Mouse (Mus musculus): ENCODE data around the gene Cdh4. TPM values are rescaled to one million over a fixed set of nuclear protein-coding genes. Genes with fewer than 3 reads are reported as not detected.

Gene Cdh4
- polyA plus RNA-seq, 1 experiment from 2014 or later = 2.6 TPM

- no peak overlapping the region for H3K4me3 ChIP-seq (replicated peaks)
- no peaks in the 10 kb centered on the region for H3K27me3 ChIP-seq (replicated peaks)
- ATAC-seq = no peak
- H3K27ac ChIP-seq = no peak overlapping the region
- H3K4me2 ChIP-seq (replicated peaks) = no peak overlapping the region
- H3K9me3 ChIP-seq = no peaks in the 10 kb centered on the region
- 78% methylated on average over 7 of the region's 7 CpGs for WGBS
- no peaks in the 10 kb centered on the region for H3K36me3 ChIP-seq
- no peaks in the 10 kb centered on the region for H3K4me1 ChIP-seq (replicated peaks)
- H3K9ac ChIP-seq = no peak overlapping the region
These were observed 84.7 kb downstream of the Cdh4 start for GRCm38 (mm10) chr2:179526976-179527375.

DNA sequence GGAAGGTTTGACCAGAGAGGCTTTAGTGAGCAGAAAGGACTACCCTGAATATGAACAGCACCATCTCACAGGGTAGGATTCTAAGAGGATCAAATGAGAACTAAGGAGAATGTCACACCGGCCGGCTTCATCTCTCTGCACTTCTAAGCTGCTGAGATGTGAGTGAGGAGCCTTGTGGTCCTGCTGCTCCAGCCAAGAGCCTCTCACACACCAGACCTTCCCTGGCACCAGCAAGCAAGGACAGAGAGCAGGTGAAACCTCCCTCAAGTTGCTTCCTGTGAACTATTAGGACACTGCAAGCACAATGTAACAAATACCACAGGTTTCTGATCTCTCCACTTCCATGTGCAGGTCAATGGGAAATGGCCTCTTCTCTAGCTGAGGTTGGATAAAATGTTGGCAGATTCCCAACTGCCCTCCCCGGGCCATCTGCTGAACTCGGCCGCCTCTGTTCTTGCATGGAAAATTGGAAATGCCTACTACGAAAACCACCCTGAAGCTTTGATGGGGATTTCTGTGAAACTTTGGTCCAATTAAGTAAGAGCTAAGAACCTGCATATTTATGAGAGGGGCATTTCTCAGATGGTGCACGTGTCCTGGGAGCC lies 88.3 kb downstream of the Cdh4 start:
- no peak for ATAC-seq
- Histone ChIP-seq H3K4me3 (replicated peaks) (no peak overlapping the region), H3K27me3 (replicated peaks) (no peaks in the 10 kb centered on the region), H3K9ac (no peak overlapping the region), H3K4me1 (replicated peaks) (no peaks in the 10 kb centered on the region), H3K4me2 (replicated peaks) (no peak overlapping the region), H3K9me3 (no peaks in the 10 kb centered on the region), H3K27ac (no peak overlapping the region), H3K36me3 (no peaks in the 10 kb centered on the region)
- WGBS = 67% methylated on average over 7 of the region's 7 CpGs

DNA sequence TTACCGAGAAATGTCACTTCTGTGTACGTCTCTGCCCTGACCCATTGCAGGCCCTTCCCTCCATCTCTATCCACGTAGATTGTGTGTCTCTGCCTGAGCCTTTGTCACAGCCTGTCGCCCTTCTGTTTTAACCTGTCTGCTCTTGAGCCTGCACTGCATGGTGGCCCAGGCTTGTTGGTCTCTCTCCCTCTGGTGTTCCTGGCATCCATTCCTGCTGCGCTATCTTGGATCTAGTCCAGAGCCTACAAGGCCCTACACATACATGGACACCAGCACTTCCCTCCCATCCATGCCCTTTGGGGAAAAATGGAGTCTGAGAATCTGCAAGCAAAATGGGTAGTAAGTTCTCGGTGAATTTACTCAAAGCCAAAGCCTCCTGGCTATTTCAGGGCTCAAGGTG lies 91.0 kb downstream of the Cdh4 start:
- no peaks in the 10 kb centered on the region for H3K36me3 ChIP-seq
- WGBS = 82% methylated on average over 6 of the region's 6 CpGs

GRCm38 (mm10) chr2:179533881-179534280 lies 91.7 kb downstream of the Cdh4 start:
- WGBS = 74% methylated on average over 2 of the region's 2 CpGs
- Histone ChIP-seq H3K4me3 (replicated peaks) (no peak overlapping the region), H3K27ac (no peak overlapping the region), H3K36me3 (no peaks in the 10 kb centered on the region), H3K9ac (no peak overlapping the region), H3K4me2 (replicated peaks) (no peak overlapping the region), H3K9me3 (no peaks in the 10 kb centered on the region), H3K27me3 (replicated peaks) (no peaks in the 10 kb centered on the region), H3K4me1 (replicated peaks) (no peaks in the 10 kb centered on the region)
- ATAC-seq = no peak

More for the DNA sequence above, 91.0 kb downstream of the Cdh4 start:
- ATAC-seq = no peak
- no peaks in the 10 kb centered on the region for H3K4me1 ChIP-seq (replicated peaks)
- H3K4me3 ChIP-seq (replicated peaks) = no peak overlapping the region
- H3K27me3 ChIP-seq (replicated peaks) = no peaks in the 10 kb centered on the region
- H3K9ac ChIP-seq = no peak overlapping the region
- no peaks in the 10 kb centered on the region for H3K9me3 ChIP-seq
- no peak overlapping the region for H3K4me2 ChIP-seq (replicated peaks)
- no peak overlapping the region for H3K27ac ChIP-seq

DNA sequence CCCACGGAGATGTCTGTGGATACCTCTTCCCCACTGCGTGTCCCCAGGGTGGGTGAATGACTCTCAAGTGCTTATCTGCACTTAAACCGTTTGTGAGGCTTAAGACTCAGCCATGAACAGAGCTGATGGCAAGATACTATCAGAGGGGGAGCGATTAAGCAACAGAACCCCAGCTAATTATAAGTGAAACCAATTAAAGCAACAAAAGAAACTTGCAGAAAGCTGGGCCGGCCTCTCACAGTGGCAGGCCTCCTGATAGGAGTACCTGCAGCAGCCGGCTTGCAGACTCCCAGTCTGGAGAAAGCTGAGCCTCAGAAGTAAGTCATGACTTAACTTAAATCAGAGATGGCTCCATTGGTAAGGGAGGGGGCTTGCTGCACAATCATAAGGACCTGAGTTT lies 93.0 kb downstream of the Cdh4 start:
- no peak overlapping the region for H3K27ac ChIP-seq
- H3K4me2 ChIP-seq (replicated peaks) = no peak overlapping the region
- 30% methylated on average over 6 of the region's 6 CpGs for WGBS
- no peaks in the 10 kb centered on the region for H3K36me3 ChIP-seq
- H3K9ac ChIP-seq = no peak overlapping the region
- no peak overlapping the region for H3K4me3 ChIP-seq (replicated peaks)
- ATAC-seq = no peak
- no peaks in the 10 kb centered on the region for H3K9me3 ChIP-seq
- no peaks in the 10 kb centered on the region for H3K27me3 ChIP-seq (replicated peaks)
- H3K4me1 ChIP-seq (replicated peaks) = no peaks in the 10 kb centered on the region

DNA sequence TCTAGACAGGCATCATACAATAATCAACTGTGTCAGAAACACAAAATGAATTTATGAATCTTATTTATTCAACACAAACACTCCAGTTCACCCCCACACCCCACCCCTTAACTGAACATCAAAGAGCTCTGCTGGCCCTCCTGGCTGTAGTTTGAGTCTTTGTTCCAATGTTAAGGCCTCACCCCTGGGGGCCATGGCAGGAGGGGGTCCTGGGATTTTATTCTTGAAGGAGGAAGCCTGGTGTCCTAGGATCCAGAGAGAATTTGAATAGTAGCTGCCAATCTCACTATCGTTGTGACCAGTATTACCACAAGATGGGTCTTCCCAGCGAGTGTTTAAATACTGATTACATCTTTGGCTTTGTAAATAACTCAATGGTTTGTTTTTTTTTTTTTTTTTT lies 94.5 kb downstream of the Cdh4 start:
- Histone ChIP-seq H3K4me3 (replicated peaks) (no peak overlapping the region), H3K9ac (no peak overlapping the region), H3K36me3 (no peaks in the 10 kb centered on the region), H3K4me1 (replicated peaks) (no peaks in the 10 kb centered on the region), H3K27ac (no peak overlapping the region), H3K27me3 (replicated peaks) (no peaks in the 10 kb centered on the region), H3K9me3 (no peaks in the 10 kb centered on the region), H3K4me2 (replicated peaks) (no peak overlapping the region)
- 33% methylated on average over 2 of the region's 2 CpGs for WGBS
- no peak for ATAC-seq

DNA sequence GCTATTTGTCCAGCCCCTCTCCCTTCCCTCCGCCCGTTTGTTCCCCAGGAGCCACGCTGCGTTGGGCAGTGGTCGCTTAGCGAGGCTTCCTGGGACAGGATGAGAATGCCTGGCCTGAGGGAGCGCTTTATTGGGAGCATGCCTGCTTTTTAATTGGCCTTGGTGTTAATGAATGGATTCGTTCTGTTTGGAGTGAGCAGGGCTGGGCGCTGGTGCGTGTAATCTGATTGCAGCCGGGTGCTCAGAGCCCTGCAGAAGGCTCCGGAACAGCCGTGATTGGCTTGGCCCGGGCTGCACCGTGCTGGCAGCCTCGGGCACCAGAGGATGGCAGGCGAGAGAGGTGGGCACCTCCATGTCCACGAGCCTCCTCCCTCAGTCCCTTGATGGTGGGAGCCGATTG lies 95.2 kb downstream of the Cdh4 start:
- H3K36me3 ChIP-seq = no peaks in the 10 kb centered on the region
- no peak overlapping the region for H3K4me3 ChIP-seq (replicated peaks)
- H3K4me1 ChIP-seq (replicated peaks) = no peaks in the 10 kb centered on the region
- H3K9ac ChIP-seq = no peak overlapping the region
- H3K27me3 ChIP-seq (replicated peaks) = no peaks in the 10 kb centered on the region
- H3K27ac ChIP-seq = no peak overlapping the region
- H3K4me2 ChIP-seq (replicated peaks) = no peak overlapping the region
- ATAC-seq = 0 out of 2 replicates have a peak, but pooled peaks have one; percentile 36
- WGBS = 13% methylated on average over 19 of the region's 19 CpGs
- H3K9me3 ChIP-seq = no peaks in the 10 kb centered on the region

- Histone ChIP-seq H3K4me2 (replicated peaks) (no peak overlapping the region), H3K4me1 (replicated peaks) (no peaks in the 10 kb centered on the region), H3K27ac (no peak overlapping the region), H3K36me3 (no peaks in the 10 kb centered on the region), H3K9me3 (no peaks in the 10 kb centered on the region), H3K4me3 (replicated peaks) (no peak overlapping the region), H3K9ac (no peak overlapping the region), H3K27me3 (replicated peaks) (no peaks in the 10 kb centered on the region)
- WGBS = 48% methylated on average over 3 of the region's 3 CpGs
- ATAC-seq = 0 out of 2 replicates have a peak, but pooled peaks have one; percentile 8
These were observed 95.7 kb downstream of the Cdh4 start for GRCm38 (mm10) chr2:179537800-179538450.

DNA sequence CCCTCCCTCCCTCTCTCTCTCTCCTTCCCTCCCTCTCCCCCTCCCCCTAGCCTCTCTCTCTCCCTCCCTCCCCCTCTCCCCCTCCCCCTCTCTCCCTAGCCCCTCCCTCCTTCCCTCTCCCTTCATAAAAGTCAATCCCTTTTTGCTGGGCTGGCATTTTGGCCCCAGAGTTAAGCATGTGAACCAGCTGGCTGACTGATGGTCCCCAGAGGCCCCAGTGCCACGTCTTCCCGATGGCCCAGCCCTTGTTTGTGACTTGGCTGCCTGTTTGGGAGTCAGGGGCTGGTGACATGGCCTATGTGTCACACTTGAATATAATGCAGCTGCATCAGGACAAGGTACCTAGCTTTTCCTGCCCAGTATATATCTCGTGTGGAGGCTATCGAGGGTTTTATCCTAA lies 96.3 kb downstream of the Cdh4 start:
- H3K4me2 ChIP-seq (replicated peaks) = no peak overlapping the region
- no peak overlapping the region for H3K4me3 ChIP-seq (replicated peaks)
- no peaks in the 10 kb centered on the region for H3K9me3 ChIP-seq
- ATAC-seq = no peak
- H3K9ac ChIP-seq = no peak overlapping the region
- WGBS = 57% methylated on average over 4 of the region's 4 CpGs
- no peaks in the 10 kb centered on the region for H3K27me3 ChIP-seq (replicated peaks)
- H3K4me1 ChIP-seq (replicated peaks) = no peaks in the 10 kb centered on the region
- no peaks in the 10 kb centered on the region for H3K36me3 ChIP-seq
- H3K27ac ChIP-seq = no peak overlapping the region

DNA sequence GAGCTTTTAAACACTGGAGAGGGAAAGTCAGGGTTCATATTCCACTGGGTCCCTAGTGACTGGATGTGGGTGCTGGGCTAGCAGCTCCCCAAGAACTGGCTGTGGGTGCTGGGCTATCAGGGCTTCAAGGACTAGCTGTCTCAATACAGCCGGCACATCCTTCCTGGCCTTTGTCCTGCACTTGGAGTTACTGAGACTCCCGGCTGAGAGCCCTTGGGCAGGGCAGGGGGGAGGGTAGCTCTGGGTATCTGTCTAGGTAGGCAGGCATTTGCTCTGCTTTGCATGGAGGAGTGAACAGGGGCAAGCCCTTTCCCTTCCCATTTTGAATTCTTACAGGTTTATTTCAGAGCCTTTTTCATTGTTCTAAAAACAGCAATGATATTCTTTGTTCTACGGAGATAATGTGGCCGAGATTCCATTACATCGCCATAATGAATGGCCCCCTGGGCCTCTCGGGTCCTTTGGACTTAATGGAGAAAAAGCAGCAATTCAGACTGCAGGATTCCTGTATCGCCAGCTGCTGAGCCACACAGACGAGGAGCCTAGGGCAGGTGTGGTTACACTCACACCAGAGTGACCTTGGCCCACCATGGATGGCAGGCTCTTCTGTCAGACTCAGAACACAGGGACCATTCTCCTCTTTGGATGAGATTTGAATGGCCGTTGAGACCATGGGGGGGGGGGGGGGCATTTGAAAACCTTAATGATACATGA lies 97.5 kb downstream of the Cdh4 start:
- Histone ChIP-seq H3K27me3 (replicated peaks) (no peaks in the 10 kb centered on the region), H3K9me3 (no peaks in the 10 kb centered on the region), H3K36me3 (no peaks in the 10 kb centered on the region), H3K4me1 (replicated peaks) (no peaks in the 10 kb centered on the region), H3K4me2 (replicated peaks) (no peak overlapping the region), H3K27ac (no peak overlapping the region), H3K4me3 (replicated peaks) (no peak overlapping the region), H3K9ac (no peak overlapping the region)
- WGBS = 30% methylated on average over 9 of the region's 9 CpGs
- peak; percentile 69 for ATAC-seq

DNA sequence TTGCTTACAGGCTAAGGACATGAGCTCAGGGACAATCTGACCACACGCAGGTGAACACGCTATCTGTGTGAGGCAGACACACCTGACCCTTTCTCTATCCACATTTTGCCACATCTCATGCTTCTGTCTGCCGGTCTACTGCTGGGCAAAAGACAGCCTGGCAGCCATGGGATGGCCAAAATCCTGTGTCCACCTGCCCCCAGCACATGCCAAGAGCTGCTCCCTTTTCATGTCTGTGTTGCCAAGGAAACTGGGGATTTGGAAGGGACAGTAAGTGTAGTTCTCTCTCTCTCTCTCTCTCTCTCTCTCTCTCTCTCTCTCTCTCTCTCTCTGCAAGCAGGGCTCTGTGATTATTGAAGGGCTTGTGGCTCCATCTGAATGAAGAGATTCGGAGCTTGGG lies 98.9 kb downstream of the Cdh4 start:
- no peaks in the 10 kb centered on the region for H3K36me3 ChIP-seq
- H3K4me3 ChIP-seq (replicated peaks) = no peak overlapping the region
- no peak overlapping the region for H3K9ac ChIP-seq
- H3K9me3 ChIP-seq = no peaks in the 10 kb centered on the region
- no peak overlapping the region for H3K4me2 ChIP-seq (replicated peaks)
- ATAC-seq = no peak
- H3K27me3 ChIP-seq (replicated peaks) = no peaks in the 10 kb centered on the region
- 92% methylated on average over 4 of the region's 4 CpGs for WGBS
- no peak overlapping the region for H3K27ac ChIP-seq
- H3K4me1 ChIP-seq (replicated peaks) = no peaks in the 10 kb centered on the region

DNA sequence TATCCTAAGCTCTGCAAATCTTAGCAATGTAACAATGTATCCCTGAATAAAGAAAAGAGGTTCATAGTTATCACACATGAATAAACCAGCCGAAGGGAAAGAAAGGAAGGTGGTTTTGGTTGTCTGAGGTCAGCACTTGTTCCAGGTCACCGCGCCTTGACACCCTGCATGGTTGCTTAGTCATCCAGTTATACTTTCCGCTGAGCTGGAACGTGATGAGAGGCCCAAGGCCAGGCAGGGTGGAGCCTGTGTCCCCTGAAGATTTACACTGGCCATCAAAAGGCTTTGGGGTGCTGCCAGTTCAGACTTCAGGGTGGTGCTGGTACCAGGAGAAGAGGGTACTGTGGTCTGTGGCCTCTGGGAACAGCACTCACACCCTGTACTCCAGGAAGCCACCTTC lies 105.4 kb downstream of the Cdh4 start:
- H3K27me3 ChIP-seq (replicated peaks) = no peaks in the 10 kb centered on the region
- no peaks in the 10 kb centered on the region for H3K4me1 ChIP-seq (replicated peaks)
- no peak overlapping the region for H3K4me2 ChIP-seq (replicated peaks)
- 84% methylated on average over 5 of the region's 5 CpGs for WGBS
- H3K9ac ChIP-seq = no peak overlapping the region
- H3K36me3 ChIP-seq = no peaks in the 10 kb centered on the region
- no peak overlapping the region for H3K27ac ChIP-seq
- ATAC-seq = no peak
- H3K9me3 ChIP-seq = no peaks in the 10 kb centered on the region
- no peak overlapping the region for H3K4me3 ChIP-seq (replicated peaks)

DNA sequence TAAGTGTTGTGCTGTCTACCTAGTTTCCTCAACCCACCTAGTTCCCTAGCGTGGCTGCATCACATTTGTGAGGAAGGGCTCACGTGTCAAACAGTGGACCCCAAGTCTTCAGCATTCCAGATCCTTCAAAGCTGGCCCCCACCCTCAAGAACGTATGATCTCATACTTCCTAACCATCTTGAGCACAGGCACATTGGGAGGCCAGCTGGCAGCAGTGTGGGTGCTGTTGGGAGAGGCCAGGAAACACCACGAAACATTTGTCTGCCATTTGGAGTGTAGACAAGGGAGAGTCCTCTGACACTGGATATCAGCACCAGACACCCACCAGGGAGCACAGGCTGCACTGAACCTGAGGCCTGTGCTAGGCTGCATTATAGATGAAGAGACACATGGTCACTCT lies 113.7 kb downstream of the Cdh4 start:
- no peak for ATAC-seq
- H3K9me3 ChIP-seq = no peaks in the 10 kb centered on the region

More for the DNA sequence above, 113.7 kb downstream of the Cdh4 start:
- no peaks in the 10 kb centered on the region for H3K27me3 ChIP-seq (replicated peaks)
- WGBS = 76% methylated on average over 4 of the region's 4 CpGs
- H3K4me2 ChIP-seq (replicated peaks) = no peak overlapping the region
- H3K27ac ChIP-seq = no peak overlapping the region
- H3K4me1 ChIP-seq (replicated peaks) = no peaks in the 10 kb centered on the region
- H3K4me3 ChIP-seq (replicated peaks) = no peak overlapping the region
- H3K9ac ChIP-seq = no peak overlapping the region
- no peaks in the 10 kb centered on the region for H3K36me3 ChIP-seq

All from intestine, embryonic 15.5 days (tissue).